Comparison of ENCODE assay signal across 21 mouse cellular contexts in genomic region chr7:58660046-58660445, GRCm38 (mm10). TPM values are rescaled to one million over a fixed set of nuclear protein-coding genes. Genes with fewer than 3 reads are reported as not detected.
A peak's percentile ranks its signal among the peaks of the same experiment; 100 is the strongest.
DNase-seq lines count a peak whose midpoint lies in the region; ATAC-seq and TF ChIP-seq lines count a peak whose summit lies in the region.
"Had no signal": no experiment of that assay in that cellular context is flagged by ENCODE, and none has a peak within 500 bp of the region (broad histone marks: within the 10 kb centered on the region; RNA-seq: fewer than 3 reads in every experiment).

No protein-coding gene starts in this region.

- no peak for TF ChIP-seq EP300 in stomach, postnatal 0 days (optimal IDR thresholded peaks at IDR 0.05)

- H3K9ac ChIP-seq in kidney, embryonic 16.5 days (replicated peaks; ENCODE audit: low read length) = no peak overlapping the region
- H3K9ac ChIP-seq in stomach, postnatal 0 days (ENCODE audit: low read length) = no peak overlapping the region
- H3K9ac ChIP-seq: hindbrain, embryonic 12.5 days; liver, postnatal 0 days had no signal

- H3K36me3 ChIP-seq in heart, embryonic 10.5 days = no peaks in the 10 kb centered on the region
- H3K36me3 ChIP-seq in kidney, embryonic 16.5 days (ENCODE audit: insufficient read depth, low read length) = no peaks in the 10 kb centered on the region
- H3K36me3 ChIP-seq in testis, adult 2 months (ENCODE audit: control insufficient read depth, insufficient read depth, low read length) = no peaks in the 10 kb centered on the region
- no peaks in the 10 kb centered on the region for H3K36me3 ChIP-seq in stomach, postnatal 0 days (ENCODE audit: control insufficient read depth, insufficient read depth, low read length)
- H3K36me3 ChIP-seq: hindbrain, embryonic 12.5 days had no signal

- peak overlapping the region; percentile 93 for H3K4me2 ChIP-seq in kidney, embryonic 16.5 days (replicated peaks; ENCODE audit: low read depth, low read length)
- peak overlapping the region; percentile 18; the same call in 1 of the 2 replicates for H3K4me2 ChIP-seq in stomach, postnatal 0 days (replicated peaks; ENCODE audit: low read depth)
- H3K4me2 ChIP-seq: hindbrain, embryonic 12.5 days had no signal

- no peak overlapping the region for H3K27ac ChIP-seq in heart, embryonic 10.5 days
- no peak overlapping the region for H3K27ac ChIP-seq in kidney, embryonic 16.5 days (ENCODE audit: low read length)
- no peak overlapping the region for H3K27ac ChIP-seq in testis, adult 2 months (ENCODE audit: control insufficient read depth, insufficient read depth, low read depth, low read length)
- H3K27ac ChIP-seq in stomach, postnatal 0 days (replicated peaks) = no peak overlapping the region
- H3K27ac ChIP-seq: hindbrain, embryonic 12.5 days had no signal

- H3K4me3 ChIP-seq in heart, embryonic 10.5 days = no peak overlapping the region
- no peak overlapping the region for H3K4me3 ChIP-seq in kidney, embryonic 16.5 days (ENCODE audit: low read length)
- peak overlapping the region; percentile 71 for H3K4me3 ChIP-seq in testis, adult 2 months (ENCODE audit: control insufficient read depth, low read depth, low read length)
- H3K4me3 ChIP-seq in stomach, postnatal 0 days (ENCODE audit: low read depth, low read length) = no peak overlapping the region
- H3K4me3 ChIP-seq: hindbrain, embryonic 12.5 days had no signal

- TF ChIP-seq CTCF in testis, adult 2 months (IDR thresholded peaks at IDR 0.05; ENCODE audit: control insufficient read depth, insufficient read depth, insufficient replicate concordance, low read depth, low read length) = no peak
- TF ChIP-seq CTCF in stomach, postnatal 0 days (IDR thresholded peaks at IDR 0.05; ENCODE audit: low read depth) = no peak

- ATAC-seq in kidney, embryonic 16.5 days (ENCODE audit: low FRiP score, low TSS enrichment) = no peak
- no peak for ATAC-seq in stomach, postnatal 0 days (ENCODE audit: low FRiP score, low TSS enrichment)
- ATAC-seq: inflammation-experienced regulatory T-cells, adult 6 months; liver, postnatal 0 days; midbrain, embryonic 16.5 days had no signal

- DNase-seq in heart, embryonic 10.5 days (ENCODE audit: low spot score) = peak; percentile 54
- DNase-seq in heart, adult 8-10 months (ENCODE audit: low spot score) = no peak
- DNase-seq in kidney, postnatal 4 days = no peak
- DNase-seq in testis, postnatal 10 days (ENCODE audit: low spot score) = no peak
- no peak for DNase-seq in stomach, postnatal 0 days (ENCODE audit: low spot score)
- DNase-seq in ovary, postnatal 36 days (ENCODE audit: low spot score) = no peak
- DNase-seq: adrenal gland, postnatal 25 days; cerebellum, adult 11 months; cerebellum, postnatal 14 days; embryo, embryonic 11 days; kidney, postnatal 25 days; liver, postnatal 0 days; lung, postnatal 36 days; right cerebral cortex, postnatal 4 days had no signal

- H3K9me3 ChIP-seq in heart, embryonic 10.5 days = no peaks in the 10 kb centered on the region
- no peaks in the 10 kb centered on the region for H3K9me3 ChIP-seq in kidney, embryonic 16.5 days (ENCODE audit: low read length)
- H3K9me3 ChIP-seq in stomach, postnatal 0 days (ENCODE audit: control insufficient read depth, low read length) = no peaks in the 10 kb centered on the region
- H3K9me3 ChIP-seq: hindbrain, embryonic 12.5 days had no signal

- peaks cover 18% of the 10 kb centered on the region; the same call in 1 of the 2 replicates for H3K27me3 ChIP-seq in heart, embryonic 10.5 days (ENCODE audit: insufficient read depth, poor library complexity, severe bottlenecking)
- no peaks in the 10 kb centered on the region for H3K27me3 ChIP-seq in kidney, embryonic 16.5 days (ENCODE audit: insufficient read depth, low read length)
- no peaks in the 10 kb centered on the region; the same call in 1 of the 2 replicates for H3K27me3 ChIP-seq in testis, adult 2 months (ENCODE audit: control insufficient read depth, insufficient read depth, low read length)
- no peaks in the 10 kb centered on the region for H3K27me3 ChIP-seq in stomach, postnatal 0 days (ENCODE audit: control insufficient read depth, insufficient read depth, low read length)
- H3K27me3 ChIP-seq: CH12.LX had no signal

- TF ChIP-seq POLR2A in testis, adult 2 months (IDR thresholded peaks at IDR 0.05; ENCODE audit: control insufficient read depth, low read depth, low read length) = no peak

- H3K4me1 ChIP-seq in heart, embryonic 10.5 days = peaks cover 5% of the 10 kb centered on the region; the same call in 1 of the 2 replicates
- peaks cover 7% of the 10 kb centered on the region; the same call in 1 of the 2 replicates for H3K4me1 ChIP-seq in kidney, embryonic 16.5 days (ENCODE audit: insufficient read depth, low read length)
- H3K4me1 ChIP-seq in testis, adult 2 months (ENCODE audit: control insufficient read depth, insufficient read depth, low read length) = peaks cover 15% of the 10 kb centered on the region
- no peaks in the 10 kb centered on the region for H3K4me1 ChIP-seq in stomach, postnatal 0 days (replicated peaks; ENCODE audit: control insufficient read depth, insufficient read depth)

RNA-seq across cellular contexts. Expression of gene Atp10a, which starts 4.1 kb away (rescaled TPM):
- polyA plus RNA-seq in heart, embryonic 10.5 days (2016; fragmentation: Nextera tagmentation; extraction: Ambion mirVana) = 1.7 and 3.5 TPM in 2 replicates
- 1 to 10 TPM in 3 of 4 experiments, under 1 TPM in 1; 0.92 to 2.6 (median 1.3) TPM for total RNA-seq in heart, adult 8-10 months (2022)
- polyA plus RNA-seq in kidney, embryonic 16.5 days (2015; fragmentation: Nextera tagmentation; extraction: Ambion mirVana) = 3.6 and 4.0 TPM in 2 replicates
- polyA plus RNA-seq in testis, adult 2 months (2012; rRNA removed) = 40.9 and 41.0 TPM in 2 replicates
- 1.4 and 1.7 TPM in 2 replicates for polyA plus RNA-seq in stomach, postnatal 0 days (2015; fragmentation: Nextera tagmentation; extraction: Ambion mirVana)
- total RNA-seq: CH12.LX, MEL had no signal
